Mouse (Mus musculus) gastrocnemius, adult 2 months (tissue): Measurements from ENCODE around the gene Unc5c. TPM values are rescaled to one million over a fixed set of nuclear protein-coding genes. Genes with fewer than 3 reads are reported as not detected.

ENCODE experiments used
- DNase-seq: peaks from one replicate; pipeline ENCODE4 v3.0.0; 2022
- H3K27ac ChIP-seq: fragments of 200-600 bp; 2 replicates; pipeline ENCODE4 v1.8.1; 2022; ENCODE audit warnings: mild to moderate bottlenecking
- H3K4me3 ChIP-seq: fragments of 200-600 bp; 2 replicates; pipeline ENCODE4 v1.8.1; 2022; ENCODE audit warnings: mild to moderate bottlenecking, moderate library complexity
- CTCF ChIP-seq: fragments of 200-600 bp; IDR thresholded peaks from 2 replicates; pipeline ENCODE4 v1.8.1; 2022; ENCODE audit warnings: antibody characterized with exemption, mild to moderate bottlenecking, moderate library complexity
- intact Hi-C: fragments of 180-260 bp; cut with DNase I; formaldehyde crosslinking; loops from one replicate; pipeline ENCODE4 v1.15.1; 2025
- total RNA-seq, 2 experiments: library from RNA; stranded (reverse); gene quantifications; 2 replicates each; pipeline ENCODE4 v1.2.3; 2021

Gene Unc5c
- total RNA-seq, 2 experiments from 2014 or later = not detected

GRCm38 (mm10) chr3:141485218-141485617, 20.2 kb downstream of the Unc5c start:
- Histone ChIP-seq H3K27ac (no peak overlapping the region), H3K4me3 (no peak overlapping the region)
- DNase-seq = no peak
- intact Hi-C loops = no loop called here
- TF ChIP-seq CTCF = no peak

DNA sequence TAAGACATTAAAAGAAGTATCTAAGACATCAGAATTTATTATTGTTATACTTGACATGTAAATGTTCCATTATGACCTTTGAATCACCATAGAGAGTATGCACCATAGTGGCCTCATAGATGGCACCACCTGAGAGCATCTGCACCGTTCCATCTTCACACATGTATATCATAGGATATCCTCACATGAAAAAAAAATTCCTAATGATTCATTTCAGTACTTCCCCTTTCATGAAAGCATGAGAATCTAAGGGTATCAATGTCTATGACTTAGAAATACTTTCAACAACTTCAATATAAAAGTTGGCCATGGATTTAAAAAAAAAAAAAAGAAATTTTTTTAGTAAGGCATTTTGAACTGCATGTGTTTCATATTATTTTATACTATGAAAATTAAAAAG, 25.6 kb downstream of the Unc5c start:
- no peak overlapping the region for H3K4me3 ChIP-seq
- no peak for DNase-seq
- intact Hi-C loops = no loop called here
- no peak overlapping the region for H3K27ac ChIP-seq
- no peak for TF ChIP-seq CTCF

DNA sequence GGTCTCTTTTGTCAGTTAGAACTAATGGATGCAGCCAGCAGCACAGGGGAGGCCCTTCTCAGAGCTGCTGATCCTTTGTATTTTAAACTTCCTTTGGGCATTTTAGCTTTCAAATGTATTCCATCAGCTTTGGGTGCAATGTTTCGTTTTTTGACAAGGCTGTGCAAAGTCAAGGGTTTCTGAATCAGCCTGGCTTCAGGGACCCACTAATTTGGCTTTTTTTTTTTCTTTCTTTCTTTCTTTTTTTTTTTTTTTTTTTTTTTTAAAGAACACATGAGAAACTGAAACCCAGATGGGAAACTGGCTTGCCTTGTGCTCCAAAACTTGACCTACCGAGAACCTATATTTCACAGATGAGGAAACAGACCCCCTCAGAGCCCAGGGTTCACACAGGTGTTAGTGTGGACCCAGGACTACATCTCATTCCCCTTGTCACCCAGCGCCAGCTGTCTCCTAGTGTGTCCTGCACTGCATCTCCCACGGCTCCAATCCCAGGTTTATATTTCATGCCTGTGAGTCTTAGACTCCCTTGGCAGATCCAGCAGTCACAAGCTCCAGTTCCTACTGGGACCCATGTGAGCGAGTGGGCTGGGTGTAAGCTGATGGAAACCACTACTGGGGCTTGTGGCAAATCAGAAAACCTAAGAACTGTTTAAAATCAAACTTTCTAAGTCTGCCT, 26.4 kb downstream of the Unc5c start:
- peak; percentile 19 for DNase-seq
- no peak overlapping the region for H3K4me3 ChIP-seq
- no peak overlapping the region for H3K27ac ChIP-seq
- intact Hi-C loops = no loop called here
- TF ChIP-seq CTCF = no peak

DNA sequence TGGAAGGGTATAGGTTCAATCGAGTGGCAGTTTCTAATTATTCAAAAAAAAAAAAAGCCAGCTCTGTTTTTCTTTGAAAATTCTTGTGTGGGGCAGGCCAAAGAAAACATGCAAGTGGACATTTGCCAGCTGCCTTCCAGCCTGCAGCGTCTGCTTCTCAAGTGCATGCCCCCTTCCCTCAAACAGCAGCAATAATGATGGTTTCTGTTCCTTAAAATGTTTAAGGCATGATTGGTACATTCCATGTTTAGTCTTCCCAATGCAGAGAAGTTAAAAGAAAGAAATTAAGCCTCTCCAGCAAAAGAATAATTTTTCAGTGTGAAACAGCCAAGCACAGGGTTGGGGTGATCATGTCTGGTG, 26.9 kb downstream of the Unc5c start:
- no peak overlapping the region for H3K4me3 ChIP-seq
- TF ChIP-seq CTCF = no peak
- DNase-seq = no peak
- intact Hi-C loops = no loop called here
- H3K27ac ChIP-seq = no peak overlapping the region

DNA sequence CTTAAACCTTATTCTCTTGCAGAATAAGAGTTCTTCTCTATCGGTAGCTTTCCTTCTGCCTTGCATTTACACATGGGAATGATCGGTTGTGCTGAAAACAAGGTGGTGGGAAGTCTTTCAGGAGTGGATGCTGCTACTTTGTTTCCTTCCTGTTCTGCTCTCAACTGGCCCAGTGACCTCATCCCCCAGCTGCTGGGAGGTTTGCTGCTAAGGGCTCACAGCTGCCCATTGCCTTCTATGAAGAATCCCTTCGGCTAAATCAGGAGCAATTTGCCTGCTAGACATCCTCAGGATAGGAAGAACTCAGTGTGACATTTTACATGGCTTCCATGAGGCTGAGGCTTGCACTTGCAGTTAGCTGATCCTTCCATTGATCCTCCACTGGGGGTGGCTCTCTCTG, 28.0 kb downstream of the Unc5c start:
- Histone ChIP-seq H3K4me3 (no peak overlapping the region), H3K27ac (no peak overlapping the region)
- no peak for DNase-seq
- no peak for TF ChIP-seq CTCF
- intact Hi-C loops = no loop called here

DNA sequence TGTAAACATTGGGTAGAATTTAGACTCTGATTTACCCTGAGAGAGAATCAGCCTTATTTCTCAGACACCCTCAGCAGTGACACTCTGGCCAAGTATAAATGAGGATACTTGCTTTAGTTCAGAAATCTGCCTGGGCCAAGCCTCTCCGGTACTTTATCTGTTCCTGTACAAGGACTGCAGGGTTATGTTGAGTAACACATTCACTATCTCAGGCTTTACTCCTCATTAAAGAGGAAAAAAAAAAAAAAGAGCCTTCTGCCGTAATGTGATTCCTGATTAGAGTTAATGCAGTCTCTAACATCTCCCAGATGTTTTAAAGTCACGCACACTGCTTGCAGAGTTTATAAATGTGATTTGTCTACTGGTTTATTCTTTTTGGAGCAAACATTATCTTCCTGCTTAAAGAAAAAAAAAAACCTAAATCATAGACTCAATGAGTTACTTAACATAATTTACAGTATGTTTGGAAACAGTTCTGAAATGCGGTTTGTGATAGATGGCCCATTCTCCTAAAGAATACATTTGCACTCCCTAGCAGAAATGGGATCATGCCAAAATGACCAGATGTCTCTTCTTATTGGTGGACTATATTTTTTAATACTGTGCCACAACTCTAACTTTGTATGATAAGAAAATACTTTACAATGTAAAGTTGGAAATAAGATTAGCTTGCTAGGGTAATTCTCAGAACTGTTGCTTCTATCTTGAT, 33.5 kb downstream of the Unc5c start:
- no peak overlapping the region for H3K27ac ChIP-seq
- intact Hi-C loops = no loop called here
- no peak for TF ChIP-seq CTCF
- H3K4me3 ChIP-seq = no peak overlapping the region
- DNase-seq = no peak

- no peak for TF ChIP-seq CTCF
- intact Hi-C loops = no loop called here
These were observed 37.0 kb downstream of the Unc5c start for GRCm38 (mm10) chr3:141501845-141502505.

DNA sequence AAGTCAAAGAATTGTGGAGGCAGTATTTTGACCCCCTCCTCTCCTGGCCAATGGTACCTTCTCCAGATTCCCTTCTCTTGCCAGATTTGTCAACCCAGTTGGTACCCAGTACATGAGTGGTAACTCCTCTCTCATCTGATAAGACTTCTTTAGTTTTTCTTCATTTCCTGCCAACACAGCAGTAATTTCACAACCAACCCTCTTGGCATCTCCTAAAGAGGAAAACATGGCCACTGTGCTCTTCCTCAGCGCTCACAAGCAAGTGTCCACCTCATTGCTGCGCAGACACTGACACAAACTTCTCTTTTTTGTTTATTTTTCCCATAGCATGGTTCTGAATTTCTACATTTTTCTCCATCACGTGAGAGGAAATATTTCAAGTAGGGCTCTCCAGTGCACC, 38.3 kb downstream of the Unc5c start:
- no peak for TF ChIP-seq CTCF
- Histone ChIP-seq H3K27ac (no peak overlapping the region), H3K4me3 (no peak overlapping the region)
- intact Hi-C loops = no loop called here
- no peak for DNase-seq

More at GRCm38 (mm10) chr3:141501845-141502505, 37.0 kb downstream of the Unc5c start:
- DNase-seq = no peak
- Histone ChIP-seq H3K4me3 (no peak overlapping the region), H3K27ac (no peak overlapping the region)

GRCm38 (mm10) chr3:141509772-141510171, 44.8 kb downstream of the Unc5c start:
- no peak for DNase-seq
- H3K27ac ChIP-seq = no peak overlapping the region
- H3K4me3 ChIP-seq = no peak overlapping the region
- no peak for TF ChIP-seq CTCF
- intact Hi-C loops = no loop called here

GRCm38 (mm10) chr3:141511253-141512038, 46.4 kb downstream of the Unc5c start:
- no peak for DNase-seq
- H3K27ac ChIP-seq = no peak overlapping the region
- TF ChIP-seq CTCF = no peak
- H3K4me3 ChIP-seq = no peak overlapping the region
- intact Hi-C loops = no loop called here

- H3K4me3 ChIP-seq = no peak overlapping the region
- intact Hi-C loops = no loop called here
- no peak for DNase-seq
- no peak overlapping the region for H3K27ac ChIP-seq
- TF ChIP-seq CTCF = no peak
These were observed 63.7 kb downstream of the Unc5c start for GRCm38 (mm10) chr3:141528751-141529150.

DNA sequence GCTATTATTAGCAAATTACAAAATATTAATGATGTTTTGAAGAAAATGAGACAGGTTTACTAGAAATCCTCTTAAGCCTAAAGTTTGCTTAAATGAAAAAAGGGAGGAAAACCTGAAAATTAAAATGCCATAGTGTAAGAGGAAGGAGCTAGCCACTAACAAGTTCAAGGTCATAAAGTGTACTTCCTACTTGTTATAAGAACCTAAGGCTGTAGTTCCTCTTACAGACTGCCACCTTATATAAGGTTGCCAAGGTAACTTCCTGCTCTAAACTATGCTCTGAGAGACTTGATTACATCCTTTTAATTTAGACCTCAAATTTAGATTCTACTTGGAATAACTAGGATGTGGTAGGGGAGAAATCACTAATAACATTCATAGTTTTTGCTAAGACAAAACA, 64.6 kb downstream of the Unc5c start:
- no peak for DNase-seq
- H3K27ac ChIP-seq = no peak overlapping the region
- intact Hi-C loops = no loop called here
- no peak for TF ChIP-seq CTCF
- H3K4me3 ChIP-seq = no peak overlapping the region

GRCm38 (mm10) chr3:141533861-141534260, 68.8 kb downstream of the Unc5c start:
- Histone ChIP-seq H3K27ac (no peak overlapping the region), H3K4me3 (no peak overlapping the region)
- intact Hi-C loops = no loop called here
- no peak for DNase-seq
- TF ChIP-seq CTCF = no peak
